Mouse (Mus musculus) spleen, adult 2 months (tissue): ENCODE results near the gene Ginm1.

ENCODE experiments used
- CTCF ChIP-seq: fragments of 200-500 bp; IDR thresholded peaks from 2 replicates; pipeline ENCODE4 v1.5.1; 2011; ENCODE audit warnings: mild to moderate bottlenecking, inconsistent platforms; ENCODE audit not compliant: insufficient read depth, insufficient read length, insufficient replicate concordance; ENCODE audit errors: extremely low read depth
- POLR2A ChIP-seq: fragments of 200-500 bp; IDR thresholded peaks from 2 replicates; pipeline ENCODE4 v1.6.1; 2011; ENCODE audit warnings: low read depth, low read length, inconsistent platforms

GRCm38 (mm10) chr10:7757544-7757943, 35.1 kb downstream of the Ginm1 start:
- TF ChIP-seq POLR2A: no peak
- no peak for TF ChIP-seq CTCF
